Mouse (Mus musculus): Measurements from ENCODE around the gene Uba2. TPM values are rescaled to one million over a fixed set of nuclear protein-coding genes. Genes with fewer than 3 reads are reported as not detected.
A peak's percentile ranks its signal among the peaks of the same experiment; 100 is the strongest.
"Not testable (repeated sequence)": the region's sequence is repeated elsewhere in the genome, so short reads cannot be mapped to it uniquely, and the experiment has no call there.

Gene Uba2
- 156 and 162 TPM in 2 replicates for polyA plus RNA-seq (2015; fragmentation: Nextera tagmentation; extraction: Ambion mirVana)

DNA sequence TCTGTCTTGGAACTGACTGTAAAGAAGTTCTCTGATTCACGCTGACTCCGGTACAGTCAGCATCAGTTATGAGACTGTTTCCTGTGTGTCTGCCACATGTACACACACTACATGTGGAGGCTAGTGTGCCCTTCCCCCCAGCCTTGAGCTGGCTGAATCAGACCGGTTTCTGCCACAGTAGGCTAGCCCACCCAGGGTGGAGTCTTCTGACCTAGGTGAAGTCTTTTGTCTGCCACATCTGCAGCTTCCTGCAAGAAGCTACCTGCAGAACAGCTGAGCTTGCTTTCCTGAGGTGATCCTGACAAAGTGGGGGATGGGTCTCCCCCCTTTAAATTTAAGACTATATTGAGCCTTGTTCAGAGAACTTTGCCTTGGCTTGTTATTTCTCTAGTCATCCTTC lies at the start of gene Uba2:
Uba2 (minus strand) TSS at position 146 of the 400 bp plus-strand sequence.
- H3K27me3 ChIP-seq, result no peaks in the 10 kb centered on the region
- no peak for ATAC-seq (ENCODE audit: low FRiP score, low read depth)
- 83% methylated on average over 3 of the region's 3 CpGs for WGBS
- peaks cover 12% of the 10 kb centered on the region for H3K4me1 ChIP-seq (replicated peaks)
- peak within 1 kb of the TSS; percentile 89 for H3K9ac ChIP-seq
- peak within 1 kb of the TSS; percentile 87 for H3K4me3 ChIP-seq
- no peaks in the 10 kb centered on the region for H3K9me3 ChIP-seq
- H3K36me3 ChIP-seq, result peaks cover 8% of the 10 kb centered on the region; the same call in 1 of the 2 replicates
- peak within 1 kb of the TSS; percentile 90 for H3K27ac ChIP-seq (replicated peaks)
- H3K4me2 ChIP-seq, result peak within 1 kb of the TSS; percentile 81

DNA sequence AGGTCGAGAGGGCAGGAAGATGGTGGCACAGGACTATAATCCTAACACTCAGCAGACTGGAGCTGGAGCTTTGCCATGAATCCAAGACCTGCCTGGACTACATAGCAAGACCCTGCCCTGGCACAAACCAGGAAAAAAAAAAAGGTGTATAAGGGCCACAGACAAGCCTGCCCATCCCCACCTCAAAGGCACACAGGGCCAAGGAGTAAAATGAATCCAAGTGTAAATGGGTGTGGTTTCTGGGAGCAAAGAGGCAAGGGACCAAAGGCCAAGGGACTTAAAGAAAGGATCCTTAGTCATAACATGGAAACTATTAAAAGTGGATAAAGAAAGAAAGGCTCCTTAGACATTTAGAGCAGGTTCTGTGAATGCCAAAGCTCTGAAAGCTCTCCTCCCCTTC lies 49.1 kb upstream of the Uba2 start:
- Histone ChIP-seq H3K9ac (no peak overlapping the region), H3K4me3 (no peak overlapping the region), H3K4me2 (no peak overlapping the region), H3K9me3 (no peaks in the 10 kb centered on the region), H3K27me3 (no peaks in the 10 kb centered on the region), H3K4me1 (replicated peaks) (no peaks in the 10 kb centered on the region), H3K27ac (replicated peaks) (no peak overlapping the region), H3K36me3 (peaks cover 85% of the 10 kb centered on the region)
- no peak for ATAC-seq (ENCODE audit: low FRiP score, low read depth)
- 78% methylated on average over 1 of the region's 1 CpGs for WGBS

DNA sequence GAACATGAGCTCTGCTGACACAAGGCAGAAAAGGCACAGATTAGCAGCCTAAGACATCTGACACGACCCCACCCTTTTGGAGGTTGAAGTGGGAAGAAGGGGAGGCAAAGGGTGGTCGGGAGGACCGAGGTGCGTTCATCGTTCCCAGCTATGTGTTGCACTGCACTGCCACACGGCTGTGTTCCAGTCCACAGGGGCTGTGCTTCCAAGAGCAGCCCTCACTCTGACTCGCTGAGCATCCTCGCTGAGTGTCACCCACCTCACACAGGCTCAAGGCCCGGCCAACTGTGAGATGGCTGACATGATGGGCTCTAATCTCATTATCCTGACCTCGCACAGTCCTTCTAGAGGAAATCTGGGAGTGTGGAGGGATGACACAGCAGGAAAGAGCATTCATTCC lies 47.1 kb upstream of the Uba2 start:
- H3K27me3 ChIP-seq, result no peaks in the 10 kb centered on the region
- WGBS, result 93% methylated on average over 10 of the region's 10 CpGs
- no peak overlapping the region for H3K4me3 ChIP-seq
- ATAC-seq (ENCODE audit: low FRiP score, low read depth), result no peak
- no peaks in the 10 kb centered on the region for H3K9me3 ChIP-seq
- H3K27ac ChIP-seq (replicated peaks), result no peak overlapping the region
- no peak overlapping the region for H3K4me2 ChIP-seq
- no peak overlapping the region for H3K9ac ChIP-seq
- H3K4me1 ChIP-seq (replicated peaks), result no peaks in the 10 kb centered on the region
- H3K36me3 ChIP-seq, result peaks cover 85% of the 10 kb centered on the region

DNA sequence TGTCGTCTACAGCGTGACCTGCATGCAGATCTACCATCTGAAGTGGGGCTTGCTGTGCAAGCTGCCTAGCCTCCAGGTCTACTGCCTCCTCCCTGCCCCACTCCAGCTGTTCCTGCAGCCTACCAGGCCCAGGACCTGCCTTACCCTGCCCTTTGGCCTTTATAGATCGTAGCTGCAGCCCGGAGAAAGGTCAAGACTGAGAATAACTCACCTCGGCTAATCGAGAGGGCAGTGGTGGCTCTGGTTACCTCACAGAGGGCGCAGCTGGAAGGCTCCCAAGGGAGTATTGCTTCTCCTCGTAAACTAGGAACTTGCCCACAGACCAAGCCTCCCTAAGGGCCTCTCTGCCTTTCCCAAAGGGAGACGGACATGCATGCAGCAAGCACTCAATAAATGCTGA lies 46.1 kb upstream of the Uba2 start:
- Histone ChIP-seq H3K4me3 (no peak overlapping the region), H3K36me3 (peaks cover 85% of the 10 kb centered on the region), H3K4me2 (no peak overlapping the region), H3K27ac (replicated peaks) (no peak overlapping the region), H3K9ac (no peak overlapping the region), H3K4me1 (replicated peaks) (no peaks in the 10 kb centered on the region), H3K9me3 (no peaks in the 10 kb centered on the region), H3K27me3 (no peaks in the 10 kb centered on the region)
- ATAC-seq (ENCODE audit: low FRiP score, low read depth), result no peak
- 93% methylated on average over 9 of the region's 9 CpGs for WGBS

DNA sequence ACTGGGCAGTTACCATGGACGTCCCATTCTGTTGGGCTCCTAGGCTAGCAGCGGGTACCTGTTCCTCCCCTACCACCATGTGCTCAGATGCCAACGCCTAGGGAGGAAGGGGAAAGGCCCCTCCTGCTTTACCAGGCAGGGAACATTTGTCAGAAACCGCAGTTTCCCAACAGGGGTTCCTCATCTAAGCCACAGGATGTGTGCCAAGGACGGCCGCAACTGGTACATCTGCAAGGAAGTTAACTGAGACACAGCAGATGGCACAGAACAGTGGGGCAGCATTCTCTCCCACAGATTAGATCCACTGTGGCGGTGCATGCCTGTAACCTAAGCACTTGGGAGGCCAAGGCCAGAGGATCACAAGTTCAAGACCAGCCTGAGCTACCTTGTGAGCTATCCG lies 45.2 kb upstream of the Uba2 start:
- Histone ChIP-seq H3K4me3 (no peak overlapping the region), H3K4me1 (replicated peaks) (no peaks in the 10 kb centered on the region), H3K27me3 (no peaks in the 10 kb centered on the region), H3K9ac (no peak overlapping the region), H3K9me3 (no peaks in the 10 kb centered on the region), H3K4me2 (no peak overlapping the region), H3K36me3 (peaks cover 85% of the 10 kb centered on the region), H3K27ac (replicated peaks) (no peak overlapping the region)
- 85% methylated on average over 8 of the region's 8 CpGs for WGBS
- ATAC-seq (ENCODE audit: low FRiP score, low read depth), result no peak

DNA sequence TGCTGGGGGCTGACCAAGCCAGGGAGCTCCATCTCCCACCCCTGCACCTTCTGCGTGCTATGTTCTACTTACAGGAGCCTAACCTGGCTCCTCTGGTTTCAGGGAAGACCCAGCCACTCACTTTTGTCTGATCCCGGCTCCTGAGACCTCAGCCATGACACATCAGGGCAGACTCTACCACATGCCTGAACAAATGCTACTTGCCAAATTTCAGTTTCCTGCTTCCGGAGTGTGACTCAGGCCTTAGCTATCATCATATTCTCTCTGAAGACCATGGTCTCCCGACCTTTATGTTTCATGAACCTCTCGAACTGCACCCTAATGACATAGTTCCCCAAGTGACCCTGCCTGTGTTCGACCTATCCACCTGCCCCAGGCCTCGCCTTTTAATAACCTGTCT lies 43.9 kb upstream of the Uba2 start:
- Histone ChIP-seq H3K36me3 (peaks cover 85% of the 10 kb centered on the region), H3K27ac (replicated peaks) (no peak overlapping the region), H3K9me3 (no peaks in the 10 kb centered on the region), H3K4me1 (replicated peaks) (no peaks in the 10 kb centered on the region), H3K4me3 (no peak overlapping the region), H3K4me2 (no peak overlapping the region), H3K9ac (no peak overlapping the region), H3K27me3 (no peaks in the 10 kb centered on the region)
- ATAC-seq (ENCODE audit: low FRiP score, low read depth), result no peak
- 96% methylated on average over 7 of the region's 7 CpGs for WGBS

DNA sequence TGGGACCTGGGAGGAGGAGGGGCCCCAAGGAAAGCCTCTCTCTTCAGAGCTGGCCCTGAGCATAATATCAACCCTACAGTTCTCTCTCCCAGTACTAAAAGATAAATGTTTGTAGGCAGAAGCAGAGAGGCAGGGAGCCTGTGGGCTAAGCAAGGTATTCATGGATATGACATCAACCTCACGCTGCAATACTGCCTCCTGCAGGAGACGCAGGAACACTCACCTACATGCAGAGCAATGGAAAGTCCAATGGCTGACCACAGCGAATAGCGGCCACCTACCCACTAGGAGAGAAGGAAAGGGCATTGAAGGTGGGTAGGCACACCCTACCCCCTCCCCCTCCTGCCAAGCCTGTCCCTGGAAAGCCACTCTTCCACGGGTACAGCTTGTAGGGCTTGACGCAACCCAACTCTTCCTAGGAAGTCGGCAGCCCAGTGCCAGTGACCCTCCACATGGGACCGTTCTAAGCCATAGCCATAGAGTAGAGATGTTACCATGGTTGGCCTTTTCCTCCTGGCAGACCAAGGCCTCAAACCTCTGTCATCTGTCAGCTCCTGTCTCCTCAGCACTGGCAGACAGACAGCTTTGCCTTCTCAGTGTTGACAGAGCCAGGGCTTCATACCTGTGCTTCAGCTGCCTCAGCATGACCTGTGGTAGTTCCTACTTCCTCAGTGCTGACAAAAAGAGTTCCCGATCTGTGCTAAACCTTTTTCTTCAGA lies 38.8 kb upstream of the Uba2 start:
- ATAC-seq (ENCODE audit: low FRiP score, low read depth), result no peak
- WGBS, result 94% methylated on average over 9 of the region's 9 CpGs
- no peaks in the 10 kb centered on the region for H3K4me1 ChIP-seq (replicated peaks)

DNA sequence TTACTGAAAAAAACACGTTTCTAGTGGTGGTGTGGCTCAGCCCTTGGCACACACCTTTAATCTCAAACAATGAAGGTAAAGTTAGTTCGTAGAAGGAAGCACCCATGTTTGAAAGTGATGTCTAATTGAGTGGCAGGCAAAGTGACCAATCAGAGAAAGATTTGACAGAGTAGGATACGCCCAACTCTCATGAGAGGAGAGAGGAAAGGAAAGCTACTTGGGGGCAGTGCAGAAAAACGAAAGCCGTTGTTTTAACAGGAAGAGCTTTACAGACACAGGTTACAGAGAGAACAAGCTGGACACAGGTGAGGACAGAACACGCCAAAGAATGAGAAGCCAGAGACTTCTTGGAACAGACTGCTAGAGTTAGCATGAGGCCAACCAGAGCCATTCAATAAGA lies 36.9 kb upstream of the Uba2 start:
- 96% methylated on average over 6 of the region's 6 CpGs for WGBS

More for the DNA sequence above, 38.8 kb upstream of the Uba2 start:
- Histone ChIP-seq H3K9ac (no peak overlapping the region), H3K9me3 (no peaks in the 10 kb centered on the region), H3K4me3 (no peak overlapping the region), H3K36me3 (peaks cover 97% of the 10 kb centered on the region), H3K4me2 (no peak overlapping the region), H3K27me3 (no peaks in the 10 kb centered on the region), H3K27ac (replicated peaks) (no peak overlapping the region)

DNA sequence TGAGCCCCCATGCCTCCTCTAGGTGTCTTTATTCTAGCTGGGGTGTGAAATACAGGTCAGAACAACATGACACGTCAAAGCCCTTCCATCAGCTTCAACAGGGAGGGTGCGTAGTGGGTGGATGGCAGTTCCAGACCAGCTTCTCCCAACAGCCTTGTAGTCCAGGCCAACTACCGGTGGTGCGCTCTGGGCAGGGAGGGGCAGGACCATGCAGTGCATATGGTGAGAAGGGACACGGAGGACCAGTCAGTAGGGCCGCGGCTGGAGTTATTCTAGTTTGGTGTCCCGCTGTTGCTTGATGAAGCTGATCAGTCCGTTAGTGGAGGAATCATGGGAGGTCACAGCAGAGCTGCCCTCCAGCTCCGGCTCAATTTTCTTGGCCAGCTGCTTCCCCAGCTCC lies 32.7 kb upstream of the Uba2 start:
- H3K27ac ChIP-seq (replicated peaks); H3K9me3 ChIP-seq; ATAC-seq (ENCODE audit: low FRiP score, low read depth); H3K27me3 ChIP-seq; H3K4me2 ChIP-seq; H3K9ac ChIP-seq; H3K4me1 ChIP-seq (replicated peaks); H3K4me3 ChIP-seq: not testable (repeated sequence)
- peaks cover 68% of the 10 kb centered on the region for H3K36me3 ChIP-seq
- WGBS, result 90% methylated on average over 10 of the region's 10 CpGs

More for the DNA sequence above, 36.9 kb upstream of the Uba2 start:
- H3K27me3 ChIP-seq, result no peaks in the 10 kb centered on the region
- H3K4me3 ChIP-seq, result no peak overlapping the region
- no peaks in the 10 kb centered on the region for H3K4me1 ChIP-seq (replicated peaks)
- no peak overlapping the region for H3K9ac ChIP-seq
- H3K4me2 ChIP-seq, result no peak overlapping the region
- ATAC-seq (ENCODE audit: low FRiP score, low read depth), result no peak
- H3K9me3 ChIP-seq, result no peaks in the 10 kb centered on the region
- H3K27ac ChIP-seq (replicated peaks), result no peak overlapping the region
- H3K36me3 ChIP-seq, result peaks cover 98% of the 10 kb centered on the region

DNA sequence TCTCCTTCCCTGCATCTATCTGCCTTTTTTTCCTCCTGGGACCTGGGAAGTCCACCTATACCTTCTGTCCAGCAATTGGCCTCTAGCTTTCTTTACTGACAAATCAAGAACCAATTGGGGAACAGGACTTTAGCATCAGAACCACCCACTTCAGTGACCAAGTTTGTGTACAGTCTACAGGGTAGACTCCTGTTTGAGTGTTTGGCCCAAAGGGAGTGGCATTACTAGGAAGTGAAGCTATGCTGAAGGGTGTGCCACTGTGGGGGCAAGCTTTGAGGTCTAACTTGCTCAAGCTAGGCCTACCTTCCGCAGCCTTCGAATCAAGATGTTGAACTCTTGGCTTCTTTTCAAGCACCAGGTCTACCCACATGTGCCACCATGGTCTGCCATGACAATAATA lies 31.4 kb upstream of the Uba2 start:
- no peak for ATAC-seq (ENCODE audit: low FRiP score, low read depth)
- 100% methylated on average over 2 of the region's 2 CpGs for WGBS
- Histone ChIP-seq H3K27ac (replicated peaks) (no peak overlapping the region), H3K9me3 (no peaks in the 10 kb centered on the region), H3K4me3 (no peak overlapping the region), H3K4me1 (replicated peaks) (peaks cover 2% of the 10 kb centered on the region), H3K9ac (no peak overlapping the region), H3K4me2 (no peak overlapping the region), H3K27me3 (no peaks in the 10 kb centered on the region), H3K36me3 (peaks cover 55% of the 10 kb centered on the region)

DNA sequence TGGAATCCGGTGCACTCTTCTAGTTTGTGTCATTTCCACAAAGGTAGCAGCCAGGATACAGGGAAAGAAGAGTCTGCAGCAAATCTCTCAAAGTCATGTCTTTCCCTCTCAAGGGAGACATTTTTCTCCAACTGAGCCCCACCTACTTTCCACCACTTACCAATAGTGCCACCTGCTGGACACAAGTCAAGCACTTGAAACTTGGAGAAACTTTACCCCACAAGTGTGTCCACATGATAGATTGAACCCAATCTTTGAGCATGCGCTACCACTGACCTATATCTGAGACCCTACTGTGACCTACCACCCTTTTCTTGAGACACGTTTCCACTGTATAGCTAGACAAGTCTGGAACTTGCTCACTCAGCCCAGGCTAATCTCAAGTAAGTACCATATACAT lies 28.9 kb upstream of the Uba2 start:
- no peak overlapping the region for H3K9ac ChIP-seq

DNA sequence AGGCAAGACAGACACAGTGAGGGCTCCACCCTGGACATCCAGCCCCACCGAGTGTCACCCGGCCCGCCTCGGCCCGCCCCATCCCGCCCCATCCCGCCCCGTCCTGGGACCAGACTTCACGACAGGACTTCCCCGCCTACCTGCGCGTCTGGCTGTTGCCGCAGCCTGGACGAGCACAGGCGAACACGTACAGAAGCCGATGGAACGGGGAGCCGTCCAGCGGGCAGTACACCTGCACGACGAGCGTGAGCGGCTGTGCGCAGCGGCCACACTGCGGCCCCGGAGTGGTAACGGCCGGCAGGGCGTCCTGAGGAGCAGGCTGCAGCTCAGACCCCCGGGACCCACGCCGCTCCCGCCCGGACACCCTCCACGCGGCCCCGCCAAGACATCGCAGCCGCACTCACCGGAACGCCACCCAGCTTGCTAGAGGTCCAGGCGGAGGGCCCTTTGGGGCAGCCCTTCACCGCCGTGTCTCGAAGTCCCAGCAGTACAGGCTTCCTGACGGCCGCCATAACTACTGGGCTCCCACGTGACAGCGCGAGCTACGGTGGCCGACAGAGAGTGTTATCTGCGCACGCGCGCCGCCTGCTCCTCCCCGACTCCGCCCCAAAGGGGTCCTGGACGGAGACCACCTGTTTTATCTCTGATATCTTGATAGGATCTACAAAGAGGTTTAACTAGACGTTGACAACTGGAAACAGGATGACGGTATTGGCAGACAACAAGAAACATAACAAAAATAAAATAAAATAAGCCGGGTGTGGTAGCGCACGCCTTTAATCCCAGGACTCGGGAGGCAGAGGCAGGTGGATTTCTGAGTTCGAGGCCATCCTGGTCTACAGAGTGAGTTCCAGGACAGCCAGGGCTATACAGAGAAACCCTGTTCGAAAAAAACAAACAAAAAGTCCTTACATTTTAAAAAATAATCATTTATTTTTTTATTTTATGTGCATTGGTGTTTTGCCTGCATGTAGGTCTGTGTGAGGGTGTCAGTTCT lies 27.0 kb upstream of the Uba2 start, which contains the start of gene Pdcd2l:
Pdcd2l (minus strand) TSS at position 530 of the 997 bp plus-strand sequence.
- Histone ChIP-seq H3K27me3 (no peaks in the 10 kb centered on the region), H3K9me3 (no peaks in the 10 kb centered on the region), H3K4me1 (replicated peaks) (peaks cover 11% of the 10 kb centered on the region), H3K27ac (replicated peaks) (peak within 1 kb of the TSS; percentile 82), H3K4me3 (peak within 1 kb of the TSS; percentile 100), H3K9ac (peak within 1 kb of the TSS; percentile 96), H3K36me3 (peaks cover 23% of the 10 kb centered on the region), H3K4me2 (peak within 1 kb of the TSS; percentile 87)
- 3% methylated on average over 70 of the region's 70 CpGs for WGBS
- ATAC-seq (ENCODE audit: low FRiP score, low read depth), result peak; percentile 94

More for the DNA sequence above, 28.9 kb upstream of the Uba2 start:
- no peaks in the 10 kb centered on the region for H3K27me3 ChIP-seq
- H3K27ac ChIP-seq (replicated peaks), result no peak overlapping the region
- H3K9me3 ChIP-seq, result no peaks in the 10 kb centered on the region
- H3K4me2 ChIP-seq, result no peak overlapping the region
- H3K4me1 ChIP-seq (replicated peaks), result peaks cover 11% of the 10 kb centered on the region
- ATAC-seq (ENCODE audit: low FRiP score, low read depth), result no peak
- H3K4me3 ChIP-seq, result no peak overlapping the region
- WGBS, result 55% methylated on average over 3 of the region's 3 CpGs
- H3K36me3 ChIP-seq, result peaks cover 30% of the 10 kb centered on the region
